Mouse (Mus musculus) MEL (cell line): ENCODE measurements around the gene Gpx4. TPM values are rescaled to one million over a fixed set of nuclear protein-coding genes. Genes with fewer than 3 reads are reported as not detected.

Experiments used
- DNase-seq: peaks from one replicate; pipeline ENCODE4 v3.0.0; 2011; ENCODE audit warnings: low read depth, low spot score
- H3K27ac ChIP-seq: 2 replicates; pipeline ENCODE4 v1.5.1; 2012; ENCODE audit warnings: low read depth, mild to moderate bottlenecking, control low read depth, low read length, moderate library complexity; ENCODE audit not compliant: control insufficient read depth
- H3K27me3 ChIP-seq, 2 experiments: fragments of 150-350 bp in 1 of 2; sonication (generic) in 1 of 2; 2 replicates each; pipeline ENCODE4 v1.6.1; 2012; ENCODE audit warnings: low read length in 2 of 2, mild to moderate bottlenecking in 2 of 2, improper control_type of control experiment in 1 of 2, moderate library complexity in 1 of 2; ENCODE audit not compliant: insufficient read depth in 2 of 2, control insufficient read depth in 1 of 2
- H3K36me3 ChIP-seq, 2 experiments: 2 replicates each; pipeline ENCODE4 v1.6.1; 2012 to 2014; ENCODE audit warnings: low read length in 2 of 2, improper control_type of control experiment in 1 of 2, inconsistent platforms in 1 of 2, mild to moderate bottlenecking in 1 of 2; ENCODE audit not compliant: insufficient read depth in 2 of 2, control insufficient read depth in 1 of 2
- H3K4me1 ChIP-seq, 2 experiments: fragments of 150-350 bp in 1 of 2; sonication (generic) in 1 of 2; 2 replicates each; pipeline ENCODE4 v1.6.1; 2012; ENCODE audit warnings: low read length in 2 of 2, improper control_type of control experiment in 1 of 2, mild to moderate bottlenecking in 1 of 2; ENCODE audit not compliant: insufficient read depth in 2 of 2, control insufficient read depth in 1 of 2
- H3K4me3 ChIP-seq, 2 experiments: fragments of 150-350 bp in 1 of 2; sonication (generic) in 1 of 2; 2 replicates each; pipeline ENCODE4 v1.5.1; 2012; ENCODE audit warnings: low read depth in 2 of 2, low read length in 2 of 2, mild to moderate bottlenecking in 2 of 2, moderate library complexity in 2 of 2, control low read depth in 1 of 2, improper control_type of control experiment in 1 of 2; ENCODE audit not compliant: control insufficient read depth in 1 of 2, insufficient read depth in 1 of 2
- H3K79me2 ChIP-seq: 2 replicates; pipeline ENCODE4 v1.6.1; 2012; ENCODE audit warnings: mild to moderate bottlenecking, low read length, moderate library complexity; ENCODE audit not compliant: control insufficient read depth, poor library complexity, insufficient read depth
- H3K9ac ChIP-seq: 2 replicates; pipeline ENCODE4 v1.6.1; 2012; ENCODE audit warnings: low read depth, mild to moderate bottlenecking, control low read depth, low read length, moderate library complexity; ENCODE audit not compliant: control insufficient read depth, poor library complexity, severe bottlenecking
- H3K9me3 ChIP-seq: fragments of 150-350 bp; sonication (generic); replicated peaks from 2 replicates; pipeline ENCODE4 v1.6.1; 2012; ENCODE audit warnings: mild to moderate bottlenecking, low read length, improper control_type of control experiment, moderate library complexity; ENCODE audit not compliant: insufficient read depth
- BHLHE40 ChIP-seq: IDR thresholded peaks from 2 replicates; pipeline ENCODE4 v1.6.1; 2012; ENCODE audit warnings: low read depth, mild to moderate bottlenecking, inconsistent platforms, low read length, improper control_type of control experiment, borderline replicate concordance
- CHD1 ChIP-seq: IDR thresholded peaks from 2 replicates; pipeline ENCODE4 v1.6.1; 2012; ENCODE audit warnings: low read depth, mild to moderate bottlenecking, inconsistent platforms, low read length, improper control_type of control experiment
- CHD2 ChIP-seq: IDR thresholded peaks from 2 replicates; pipeline ENCODE4 v1.6.1; 2011; ENCODE audit warnings: low read length, improper control_type of control experiment
- CTCF ChIP-seq, 3 experiments: IDR thresholded peaks in 2 of 3; conservative IDR thresholded peaks in 1 of 3; 2 replicates each; pipeline ENCODE4 v1.5.1; 2011 to 2012; ENCODE audit warnings: low read length in 3 of 3, low read depth in 2 of 3, mild to moderate bottlenecking in 2 of 3, improper control_type of control experiment in 1 of 3, inconsistent platforms in 1 of 3, mixed read lengths in 1 of 3, moderate library complexity in 1 of 3; ENCODE audit not compliant: control insufficient read depth in 1 of 3, insufficient read depth in 1 of 3, poor library complexity in 1 of 3, severe bottlenecking in 1 of 3
- ELF1 ChIP-seq: IDR thresholded peaks from 2 replicates; pipeline ENCODE4 v1.6.1; 2014; ENCODE audit warnings: low read depth, mild to moderate bottlenecking, inconsistent platforms, low read length, improper control_type of control experiment, moderate library complexity
- EP300 ChIP-seq, 2 experiments: IDR thresholded peaks; 2 replicates each; pipeline ENCODE4 v1.6.1; 2011; ENCODE audit warnings: improper control_type of control experiment in 2 of 2, low read length in 2 of 2, low read depth in 1 of 2, mild to moderate bottlenecking in 1 of 2
- ETS1 ChIP-seq: IDR thresholded peaks from 2 replicates; pipeline ENCODE4 v1.6.1; 2012; ENCODE audit warnings: low read depth, mild to moderate bottlenecking, inconsistent platforms, low read length, improper control_type of control experiment, moderate library complexity
- GABPA ChIP-seq: IDR thresholded peaks from 2 replicates; pipeline ENCODE4 v1.6.1; 2012; ENCODE audit warnings: low read depth, mild to moderate bottlenecking, inconsistent platforms, low read length, improper control_type of control experiment, moderate library complexity
- MEF2A ChIP-seq: IDR thresholded peaks from 2 replicates; pipeline ENCODE4 v1.6.1; 2014; ENCODE audit warnings: low read depth, mild to moderate bottlenecking, inconsistent platforms, low read length, improper control_type of control experiment; ENCODE audit not compliant: poor library complexity, insufficient replicate concordance, severe bottlenecking; ENCODE audit errors: extremely low read depth
- MXI1 ChIP-seq: IDR thresholded peaks from 2 replicates; pipeline ENCODE4 v1.6.1; 2011; ENCODE audit warnings: mild to moderate bottlenecking, low read depth, low read length, improper control_type of control experiment
- MYB ChIP-seq: IDR thresholded peaks from 2 replicates; pipeline ENCODE4 v1.6.1; 2011; ENCODE audit warnings: mild to moderate bottlenecking, low read depth, low read length, improper control_type of control experiment
- MYC ChIP-seq: IDR thresholded peaks from 2 replicates; pipeline ENCODE4 v1.6.1; 2011; ENCODE audit warnings: low read depth, mild to moderate bottlenecking, low read length, improper control_type of control experiment, moderate library complexity
- POLR2A ChIP-seq, 2 experiments: IDR thresholded peaks; 2 replicates each; pipeline ENCODE4 v1.6.1; 2011 to 2012; ENCODE audit warnings: low read length in 2 of 2, mild to moderate bottlenecking in 2 of 2, control low read depth in 1 of 2, improper control_type of control experiment in 1 of 2, low read depth in 1 of 2, moderate library complexity in 1 of 2; ENCODE audit not compliant: control insufficient read depth in 1 of 2, insufficient read depth in 1 of 2, poor library complexity in 1 of 2
- POLR2AphosphoS2 ChIP-seq: IDR thresholded peaks from 2 replicates; pipeline ENCODE4 v1.6.1; 2011; ENCODE audit warnings: low read length, improper control_type of control experiment
- POLR2AphosphoS5 ChIP-seq: IDR thresholded peaks from 2 replicates; pipeline ENCODE4 v1.6.1; 2012; ENCODE audit warnings: low read depth, borderline replicate concordance, mild to moderate bottlenecking, inconsistent platforms, low read length, moderate library complexity, mixed read lengths
- RAD21 ChIP-seq: IDR thresholded peaks from 2 replicates; pipeline ENCODE4 v1.6.1; 2011; ENCODE audit warnings: mild to moderate bottlenecking, low read depth, low read length, improper control_type of control experiment
- RCOR1 ChIP-seq: IDR thresholded peaks from 2 replicates; pipeline ENCODE4 v1.6.1; 2012; ENCODE audit warnings: low read depth, mild to moderate bottlenecking, inconsistent platforms, low read length, improper control_type of control experiment
- SMC3 ChIP-seq: IDR thresholded peaks from 2 replicates; pipeline ENCODE4 v1.6.1; 2011; ENCODE audit warnings: low read depth, low read length, improper control_type of control experiment
- TAL1 ChIP-seq: IDR thresholded peaks from 2 replicates; pipeline ENCODE4 v1.6.1; 2012; ENCODE audit warnings: mild to moderate bottlenecking, inconsistent platforms, low read length, moderate library complexity, mixed read lengths
- TBP ChIP-seq: IDR thresholded peaks from 2 replicates; pipeline ENCODE4 v1.8.0; 2011; ENCODE audit warnings: low read depth, low read length, improper control_type of control experiment
- TCF12 ChIP-seq: IDR thresholded peaks from 2 replicates; pipeline ENCODE4 v1.6.1; 2014; ENCODE audit warnings: low read depth, mild to moderate bottlenecking, inconsistent platforms, low read length, improper control_type of control experiment, moderate library complexity
- UBTF ChIP-seq: IDR thresholded peaks from 2 replicates; pipeline ENCODE4 v1.6.1; 2012; ENCODE audit warnings: low read depth, mild to moderate bottlenecking, inconsistent platforms, low read length, improper control_type of control experiment, moderate library complexity, borderline replicate concordance; ENCODE audit not compliant: insufficient read depth
- USF1 ChIP-seq: IDR thresholded peaks from 2 replicates; pipeline ENCODE4 v1.6.1; 2014; ENCODE audit warnings: low read depth, mild to moderate bottlenecking, inconsistent platforms, low read length, improper control_type of control experiment, moderate library complexity
- USF2 ChIP-seq, 2 experiments: IDR thresholded peaks; 2 replicates each; pipeline ENCODE4 v1.6.1; 2011 to 2012; ENCODE audit warnings: improper control_type of control experiment in 2 of 2, low read length in 2 of 2, borderline replicate concordance in 1 of 2, inconsistent platforms in 1 of 2, low read depth in 1 of 2, mild to moderate bottlenecking in 1 of 2; ENCODE audit not compliant: insufficient read depth in 1 of 2
- ZKSCAN1 ChIP-seq: IDR thresholded peaks from 2 replicates; pipeline ENCODE4 v1.6.1; 2012; ENCODE audit warnings: low read depth, mild to moderate bottlenecking, inconsistent platforms, low read length, improper control_type of control experiment, moderate library complexity
- ZMIZ1 ChIP-seq: IDR thresholded peaks from 2 replicates; pipeline ENCODE4 v1.6.1; 2012; ENCODE audit warnings: low read depth, mild to moderate bottlenecking, inconsistent platforms, low read length, improper control_type of control experiment, moderate library complexity
- polyA plus RNA-seq, 2 experiments: library from polyadenylated mRNA; stranded (reverse) in 1 of 2; unstranded in 1 of 2; fragments of >175 nt in 1 of 2; fragments of >200 nt in 1 of 2; gene quantifications; 2 replicates each; pipeline versions ENCODE4 v1.2.1 to v1.2.4; 2012; ENCODE audit warnings: low replicate concordance in 2 of 2, low read depth in 1 of 2; ENCODE audit not compliant: insufficient read length in 2 of 2, insufficient read depth in 1 of 2, missing spikeins in 1 of 2
- total RNA-seq: library from RNA; depleted of rRNA; stranded (reverse); fragments of 300-350 nt; gene quantifications from 2 replicates; pipeline ENCODE4 v1.2.3, GENCODE M21; 2012

Gene Gpx4
- total and polyA plus RNA-seq, 3 experiments, result 508 to 536 TPM; not detected in 1

DNA sequence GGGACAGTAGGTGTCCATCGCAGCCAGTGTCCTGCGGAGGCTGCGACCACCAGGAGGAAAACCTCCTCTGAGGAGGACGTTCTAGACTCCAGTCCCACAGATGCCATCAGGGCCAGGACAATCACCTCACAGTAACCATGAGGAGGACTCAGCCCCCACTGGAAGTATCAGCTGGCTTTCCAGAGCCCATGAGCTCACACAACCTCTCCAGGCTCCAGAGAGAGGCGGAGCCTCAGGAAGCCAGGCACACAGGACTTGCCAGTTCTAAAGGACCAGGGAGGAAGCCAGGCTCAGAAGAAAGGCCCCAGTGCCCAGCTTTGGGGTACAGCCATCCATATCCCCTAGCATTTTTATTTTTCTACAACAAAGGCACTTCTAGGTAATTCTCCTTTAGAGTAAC, 48.6 kb downstream of the Gpx4 start:
- Histone ChIP-seq H3K36me3 (peaks cover 0 to 9% of the 10 kb centered on the region in 2 experiments; a peak in 3 of 4 replicates), H3K27ac (no peak overlapping the region), H3K79me2 (peaks cover 29% of the 10 kb centered on the region), H3K4me1 (peaks cover 2 to 20% of the 10 kb centered on the region in 2 experiments), H3K9me3 (no peaks in the 10 kb centered on the region), H3K27me3 (no peaks in the 10 kb centered on the region), H3K9ac (no peak overlapping the region), H3K4me3 (no peak overlapping the region)
- TF ChIP-seq POLR2A (IDR thresholded peaks at IDR 0.05; ENCODE audit: control insufficient read depth in 1 of 2, insufficient read depth in 1 of 2, low read depth in 1 of 2, low read length in 2 of 2, poor library complexity in 1 of 2) (0 out of 4 replicates have a peak, but pooled peaks of 1 of the 2 experiments have one; percentile 21), ZMIZ1 (no peak)
- no peak for DNase-seq

DNA sequence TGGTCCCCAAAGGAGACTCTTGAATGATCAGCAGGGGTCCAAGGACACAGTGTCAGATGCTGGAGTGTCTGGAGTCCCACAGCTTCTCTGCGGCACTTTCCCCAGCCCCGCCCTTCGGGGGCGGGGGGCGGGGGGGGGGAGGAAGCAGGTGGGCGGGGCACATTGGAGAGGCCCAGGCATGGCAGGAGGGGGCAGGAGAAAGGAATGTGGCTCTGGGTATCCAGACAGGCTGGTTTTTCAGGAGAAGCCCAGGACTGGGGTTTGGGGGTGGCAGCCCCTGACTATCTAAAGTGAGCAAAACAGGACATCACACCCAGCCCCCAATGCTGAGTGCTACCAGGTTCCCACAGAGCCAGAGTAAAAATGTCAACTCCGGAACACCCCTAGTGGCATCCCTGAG, 50.3 kb downstream of the Gpx4 start:
- no peak for TF ChIP-seq CTCF (IDR thresholded peaks at IDR 0.05 in 2 of 3, conservative IDR thresholded peaks at IDR 0.05 in 1 of 3; ENCODE audit: control insufficient read depth in 1 of 3, insufficient read depth in 1 of 3, low read depth in 2 of 3, low read length in 3 of 3, poor library complexity in 1 of 3, severe bottlenecking in 1 of 3)
- no peak for TF ChIP-seq ETS1
- TF ChIP-seq BHLHE40, result no peak
- no peak for TF ChIP-seq TCF12
- TF ChIP-seq MYC, result no peak
- TF ChIP-seq CHD1, result no peak
- TF ChIP-seq CHD2, result no peak
- TF ChIP-seq RCOR1, result no peak
- no peak for TF ChIP-seq TAL1
- TF ChIP-seq TBP, result no peak
- TF ChIP-seq POLR2AphosphoS5, result no peak
- TF ChIP-seq UBTF, result no peak
- no peak for TF ChIP-seq USF1
- no peak overlapping the region for H3K9ac ChIP-seq
- H3K4me1 ChIP-seq, result peaks cover 7 to 28% of the 10 kb centered on the region in 2 experiments
- no peaks in the 10 kb centered on the region for H3K27me3 ChIP-seq
- no peak overlapping the region for H3K27ac ChIP-seq
- no peaks in the 10 kb centered on the region for H3K9me3 ChIP-seq
- H3K36me3 ChIP-seq, result peaks cover 0 to 14% of the 10 kb centered on the region in 2 experiments; a peak in 3 of 4 replicates
- H3K79me2 ChIP-seq, result peaks cover 46% of the 10 kb centered on the region
- no peak overlapping the region for H3K4me3 ChIP-seq
- no peak for DNase-seq

DNA sequence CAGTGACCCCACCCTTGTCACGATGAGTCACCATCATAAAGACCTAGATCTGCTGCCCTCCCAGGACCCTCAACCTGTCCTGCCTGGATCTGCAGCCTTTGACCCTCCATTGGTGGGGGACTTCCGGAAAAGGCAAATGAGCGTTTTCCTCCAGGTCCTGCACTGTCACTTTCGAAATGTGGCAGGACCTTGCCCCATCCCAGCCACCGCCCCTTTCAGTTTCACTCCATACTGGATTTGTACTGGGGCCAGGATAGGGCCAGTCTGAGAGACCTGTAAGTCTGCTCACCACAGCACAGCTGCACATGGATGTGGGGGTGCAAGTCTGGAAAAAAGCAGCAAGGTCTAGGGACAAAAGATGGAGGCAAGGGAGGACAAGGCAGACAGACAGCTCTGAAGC, 51.7 kb downstream of the Gpx4 start:
- H3K4me1 ChIP-seq, result peaks cover 11 to 35% of the 10 kb centered on the region in 2 experiments
- H3K79me2 ChIP-seq, result peaks cover 47% of the 10 kb centered on the region
- H3K27ac ChIP-seq, result no peak overlapping the region
- H3K27me3 ChIP-seq, result no peaks in the 10 kb centered on the region
- peaks cover 0 to 21% of the 10 kb centered on the region in 2 experiments; a peak in 3 of 4 replicates for H3K36me3 ChIP-seq
- H3K9me3 ChIP-seq, result no peaks in the 10 kb centered on the region
- TF ChIP-seq ZKSCAN1, result no peak
- no peak for TF ChIP-seq MEF2A
- no peak for TF ChIP-seq MYB
- no peak for TF ChIP-seq GABPA
- TF ChIP-seq SMC3, result no peak
- TF ChIP-seq MYC, result no peak
- TF ChIP-seq RCOR1, result no peak
- no peak for TF ChIP-seq CHD2
- no peak for TF ChIP-seq MXI1
- TF ChIP-seq USF2 (IDR thresholded peaks at IDR 0.05; ENCODE audit: borderline replicate concordance in 1 of 2, insufficient read depth in 1 of 2, low read depth in 1 of 2, low read length in 2 of 2), result no peak
- TF ChIP-seq POLR2AphosphoS2, result no peak
- no peak for TF ChIP-seq ETS1
- no peak for TF ChIP-seq CTCF (IDR thresholded peaks at IDR 0.05 in 2 of 3, conservative IDR thresholded peaks at IDR 0.05 in 1 of 3; ENCODE audit: control insufficient read depth in 1 of 3, insufficient read depth in 1 of 3, low read depth in 2 of 3, low read length in 3 of 3, poor library complexity in 1 of 3, severe bottlenecking in 1 of 3)
- no peak for TF ChIP-seq RAD21
- TF ChIP-seq ELF1, result no peak
- no peak for TF ChIP-seq EP300 (IDR thresholded peaks at IDR 0.05; ENCODE audit: low read depth in 1 of 2, low read length in 2 of 2)
- no peak overlapping the region for H3K4me3 ChIP-seq
- H3K9ac ChIP-seq, result no peak overlapping the region
- DNase-seq, result no peak
